Mouse (Mus musculus): ENCODE results near the gene Hsbp1.

DNA sequence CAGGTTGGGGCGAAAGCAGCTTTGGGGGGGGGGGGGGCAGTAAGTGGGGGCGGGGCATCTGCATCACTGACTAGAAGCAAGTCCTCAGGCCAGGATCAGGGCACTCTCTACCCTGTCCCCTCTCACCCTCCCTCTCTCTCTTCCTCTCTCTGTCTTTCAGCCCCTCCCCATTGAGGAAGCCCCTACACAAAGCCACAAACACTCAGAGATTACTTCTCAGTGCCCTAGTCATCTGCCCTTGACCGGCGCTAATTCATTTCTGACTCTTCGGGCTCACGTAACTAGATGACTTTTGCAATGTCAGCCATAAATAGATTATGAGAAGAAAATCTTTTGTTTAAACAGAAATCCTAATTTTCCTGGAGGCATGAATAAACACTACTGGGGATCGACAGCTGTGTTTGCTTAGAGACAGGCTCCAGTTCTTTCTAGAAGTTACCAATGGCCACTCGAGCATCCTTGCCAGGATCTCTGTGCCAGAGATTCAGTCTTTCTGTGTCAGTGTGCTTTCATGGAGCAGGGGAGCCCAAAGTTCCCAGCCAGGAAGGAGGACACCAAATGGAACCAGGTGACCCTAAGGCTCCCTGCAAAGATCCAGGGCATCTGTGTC lies 16.5 kb downstream of the Hsbp1 start:
- TF ChIP-seq CTCF (IDR thresholded peaks at IDR 0.05; ENCODE audit: low read depth, low read length) (no peak), POLR2A (IDR thresholded peaks at IDR 0.05; ENCODE audit: borderline replicate concordance, low read depth, low read length) (no peak)

Measured in bone marrow macrophage, adult 2 months (primary cell).